Mouse (Mus musculus): ENCODE results near the gene Tmem132b.

DNA sequence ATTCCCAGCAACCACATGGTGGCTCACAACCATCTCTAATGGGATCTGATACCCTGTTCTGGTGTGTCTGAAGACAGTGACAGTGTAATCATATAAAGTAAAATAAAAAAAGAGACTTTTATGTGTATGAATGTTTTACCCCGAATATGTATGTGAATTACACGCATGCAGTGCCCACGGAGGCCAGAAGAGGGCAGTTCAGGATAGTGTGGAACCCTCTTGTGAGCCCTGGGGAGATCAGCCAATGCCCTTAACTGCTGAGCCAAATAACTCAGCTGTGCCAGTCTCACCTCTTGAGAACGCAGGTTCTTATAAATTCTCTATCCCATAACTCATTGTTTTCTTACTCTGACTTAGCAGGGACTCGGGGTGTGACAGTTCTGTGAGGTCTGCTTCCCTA lies 12.9 kb upstream of the Tmem132b start:
- TF ChIP-seq GATA1 (IDR thresholded peaks at IDR 0.05; ENCODE audit: borderline replicate concordance, low read length), result no peak
- no peak for TF ChIP-seq FLI1 (IDR thresholded peaks at IDR 0.05; ENCODE audit: low read length)
